Mouse (Mus musculus) heart, embryonic 13.5 days (tissue): ENCODE measurements around the gene Pkig. TPM values are rescaled to one million over a fixed set of nuclear protein-coding genes. Genes with fewer than 3 reads are reported as not detected.
A peak's percentile ranks its signal among the peaks of the same experiment; 100 is the strongest.
"Not testable (repeated sequence)": the region's sequence is repeated elsewhere in the genome, so short reads cannot be mapped to it uniquely, and the experiment has no call there.

Experiments
- ATAC-seq: fragments of 200-750 bp; cut with Nextera tagmentation; 2 replicates; pipeline ENCODE4 v1.8.0; 2017; ENCODE audit warnings: moderate TSS enrichment; ENCODE audit not compliant: insufficient number of reproducible peaks, low FRiP score, low TSS enrichment; ENCODE audit errors: extremely low read depth
- H3K27ac ChIP-seq: fragments of 300-500 bp; sonication (generic); replicated peaks from 2 replicates; pipeline ENCODE4 v1.5.1; 2015; ENCODE audit warnings: moderate library complexity, mild to moderate bottlenecking, inconsistent platforms
- H3K27me3 ChIP-seq: fragments of 300-500 bp; sonication (generic); replicated peaks from 2 replicates; pipeline ENCODE4 v1.6.1; 2015; ENCODE audit warnings: mild to moderate bottlenecking, inconsistent platforms
- H3K36me3 ChIP-seq: fragments of 300-500 bp; sonication (generic); 2 replicates; pipeline ENCODE4 v1.6.1; 2015; ENCODE audit warnings: mild to moderate bottlenecking, inconsistent platforms
- H3K4me1 ChIP-seq: fragments of 300-500 bp; sonication (generic); 2 replicates; pipeline ENCODE4 v1.6.1; 2015; ENCODE audit warnings: inconsistent platforms
- H3K4me2 ChIP-seq: fragments of 300-500 bp; sonication (generic); 2 replicates; pipeline ENCODE4 v1.6.1; 2015; ENCODE audit warnings: inconsistent platforms, mild to moderate bottlenecking, moderate library complexity
- H3K4me3 ChIP-seq: fragments of 300-500 bp; sonication (generic); 2 replicates; pipeline ENCODE4 v1.5.1; 2015; ENCODE audit warnings: moderate library complexity, mild to moderate bottlenecking, inconsistent platforms
- H3K9ac ChIP-seq: fragments of 300-500 bp; sonication (generic); 2 replicates; pipeline ENCODE4 v1.6.1; 2015; ENCODE audit warnings: inconsistent platforms, mild to moderate bottlenecking, moderate library complexity
- H3K9me3 ChIP-seq: fragments of 300-500 bp; sonication (generic); 2 replicates; pipeline ENCODE4 v1.6.1; 2016; ENCODE audit warnings: inconsistent platforms
- WGBS: fragments of 180-500 bp; shearing (Covaris S2); methylation state at CpG from one replicate; pipeline ENCODE4 v1.1.7; 2015; ENCODE audit warnings: mixed read lengths; 5-methylcytosine and 5-hydroxymethylcytosine counted together
- polyA plus RNA-seq: library from polyadenylated mRNA; unstranded; fragments of >200 nt; fragmentation: Nextera tagmentation; extraction: Ambion mirVana; gene quantifications from 2 replicates; pipeline ENCODE4 v1.2.1, GENCODE M21; 2015

Gene Pkig
- polyA plus RNA-seq, 1 experiment from 2014 or later, result 233 TPM

GRCm38 (mm10) chr2:163620451-163620850 lies 37.7 kb upstream of the Pkig start:
- H3K9ac ChIP-seq, result no peak overlapping the region
- no peak overlapping the region for H3K4me2 ChIP-seq
- no peak overlapping the region for H3K4me3 ChIP-seq
- ATAC-seq, result no peak
- H3K4me1 ChIP-seq, result no peaks in the 10 kb centered on the region; the same call in none of the 2 replicates
- no peaks in the 10 kb centered on the region for H3K9me3 ChIP-seq
- no peak overlapping the region for H3K27ac ChIP-seq
- 80% methylated on average over 8 of the region's 8 CpGs for WGBS
- no peaks in the 10 kb centered on the region for H3K27me3 ChIP-seq
- peaks cover 98% of the 10 kb centered on the region for H3K36me3 ChIP-seq

GRCm38 (mm10) chr2:163621401-163621800 lies 36.8 kb upstream of the Pkig start:
- 95% methylated on average over 3 of the region's 3 CpGs for WGBS
- H3K9ac ChIP-seq, H3K27me3 ChIP-seq, H3K4me2 ChIP-seq, ATAC-seq, H3K4me1 ChIP-seq, H3K9me3 ChIP-seq, H3K4me3 ChIP-seq, H3K27ac ChIP-seq: not testable (repeated sequence)
- peaks cover 98% of the 10 kb centered on the region for H3K36me3 ChIP-seq

- WGBS, result 89% methylated on average over 4 of the region's 4 CpGs
- no peaks in the 10 kb centered on the region for H3K27me3 ChIP-seq
- no peaks in the 10 kb centered on the region for H3K9me3 ChIP-seq
- peaks cover 98% of the 10 kb centered on the region for H3K36me3 ChIP-seq
- no peak overlapping the region for H3K9ac ChIP-seq
- H3K4me1 ChIP-seq, result no peaks in the 10 kb centered on the region
- H3K4me3 ChIP-seq, result no peak overlapping the region
- no peak overlapping the region for H3K27ac ChIP-seq
- no peak for ATAC-seq
- H3K4me2 ChIP-seq, result no peak overlapping the region
Observed at GRCm38 (mm10) chr2:163631223-163631622, 27.0 kb upstream of the Pkig start.

GRCm38 (mm10) chr2:163631715-163632114 lies 26.5 kb upstream of the Pkig start:
- Histone ChIP-seq H3K4me2 (no peak overlapping the region), H3K27ac (no peak overlapping the region), H3K9ac (no peak overlapping the region), H3K36me3 (peaks cover 98% of the 10 kb centered on the region), H3K4me3 (no peak overlapping the region), H3K9me3 (no peaks in the 10 kb centered on the region), H3K27me3 (no peaks in the 10 kb centered on the region), H3K4me1 (peaks cover 2% of the 10 kb centered on the region)
- ATAC-seq, result no peak
- WGBS, result 91% methylated on average over 2 of the region's 2 CpGs

GRCm38 (mm10) chr2:163634211-163634610 lies 24.0 kb upstream of the Pkig start:
- Histone ChIP-seq H3K9ac (no peak overlapping the region), H3K36me3 (peaks cover 78% of the 10 kb centered on the region), H3K9me3 (no peaks in the 10 kb centered on the region), H3K4me1 (peaks cover 26% of the 10 kb centered on the region), H3K27ac (no peak overlapping the region), H3K4me2 (no peak overlapping the region), H3K4me3 (no peak overlapping the region), H3K27me3 (no peaks in the 10 kb centered on the region)
- no peak for ATAC-seq
- 83% methylated on average over 2 of the region's 2 CpGs for WGBS

- peaks cover 73% of the 10 kb centered on the region for H3K36me3 ChIP-seq
- no peak overlapping the region for H3K27ac ChIP-seq
- H3K4me2 ChIP-seq, result no peak overlapping the region
- peaks cover 45% of the 10 kb centered on the region for H3K4me1 ChIP-seq
- 90% methylated on average over 2 of the region's 2 CpGs for WGBS
- no peaks in the 10 kb centered on the region for H3K27me3 ChIP-seq
- no peak overlapping the region for H3K4me3 ChIP-seq
- H3K9ac ChIP-seq, result no peak overlapping the region
- H3K9me3 ChIP-seq, result no peaks in the 10 kb centered on the region
- ATAC-seq, result no peak
Observed at GRCm38 (mm10) chr2:163636057-163636456, 22.1 kb upstream of the Pkig start.

GRCm38 (mm10) chr2:163637655-163638266 lies 20.4 kb upstream of the Pkig start:
- peaks cover 61% of the 10 kb centered on the region for H3K4me1 ChIP-seq
- peak overlapping the region; percentile 83 for H3K27ac ChIP-seq
- peak overlapping the region; percentile 76 for H3K4me2 ChIP-seq
- no peak for ATAC-seq
- peaks cover 58% of the 10 kb centered on the region for H3K36me3 ChIP-seq
- H3K4me3 ChIP-seq, result peak overlapping the region; percentile 13
- peak overlapping the region; percentile 62 for H3K9ac ChIP-seq
- WGBS, result 12% methylated on average over 5 of the region's 5 CpGs
- H3K27me3 ChIP-seq, result no peaks in the 10 kb centered on the region
- H3K9me3 ChIP-seq, result no peaks in the 10 kb centered on the region

GRCm38 (mm10) chr2:163640493-163640892 lies 17.7 kb upstream of the Pkig start:
- Histone ChIP-seq H3K4me3 (peak overlapping the region; percentile 97), H3K9ac (no peak overlapping the region), H3K4me1 (peaks cover 77% of the 10 kb centered on the region), H3K36me3 (peaks cover 35% of the 10 kb centered on the region), H3K4me2 (peak overlapping the region; percentile 76), H3K27ac (0 out of 2 replicates have a peak overlapping the region, but pooled peaks have one; percentile 100), H3K27me3 (no peaks in the 10 kb centered on the region), H3K9me3 (no peaks in the 10 kb centered on the region)
- WGBS, result 83% methylated on average over 3 of the region's 3 CpGs
- no peak for ATAC-seq

GRCm38 (mm10) chr2:163641681-163642080 lies 16.5 kb upstream of the Pkig start:
- Histone ChIP-seq H3K4me2 (peak overlapping the region; percentile 76), H3K9ac (peak overlapping the region; percentile 67), H3K4me3 (peak overlapping the region; percentile 97), H3K4me1 (peaks cover 82% of the 10 kb centered on the region), H3K27ac (peak overlapping the region; percentile 100), H3K27me3 (no peaks in the 10 kb centered on the region), H3K36me3 (peaks cover 24% of the 10 kb centered on the region), H3K9me3 (no peaks in the 10 kb centered on the region)
- WGBS, result 42% methylated on average over 3 of the region's 3 CpGs
- ATAC-seq, result no peak

- no peak for ATAC-seq
Observed at GRCm38 (mm10) chr2:163642685-163643575, 15.3 kb upstream of the Pkig start.

GRCm38 (mm10) chr2:163643576-163643971 lies 14.6 kb upstream of the Pkig start:
- Histone ChIP-seq H3K4me2 (peak overlapping the region; percentile 76), H3K36me3 (peaks cover 18% of the 10 kb centered on the region), H3K4me1 (peaks cover 64% of the 10 kb centered on the region), H3K27me3 (no peaks in the 10 kb centered on the region), H3K27ac (peak overlapping the region; percentile 100), H3K4me3 (peak overlapping the region; percentile 97), H3K9me3 (no peaks in the 10 kb centered on the region), H3K9ac (peak overlapping the region; percentile 98)
- 43% methylated on average over 2 of the region's 2 CpGs for WGBS
- ATAC-seq, result no peak

More at GRCm38 (mm10) chr2:163642685-163643575, 15.3 kb upstream of the Pkig start:
- Histone ChIP-seq H3K4me1 (peaks cover 71% of the 10 kb centered on the region), H3K9me3 (no peaks in the 10 kb centered on the region), H3K4me3 (peak overlapping the region; percentile 97), H3K36me3 (peaks cover 18% of the 10 kb centered on the region), H3K27me3 (no peaks in the 10 kb centered on the region), H3K27ac (peak overlapping the region; percentile 100), H3K9ac (peak overlapping the region; percentile 98), H3K4me2 (peak overlapping the region; percentile 76)
- 81% methylated on average over 30 of the region's 30 CpGs for WGBS
